Mouse (Mus musculus): ENCODE measurements at regions not wholly inside any gene's neighbourhood (a gene's known extent, or its start where the extent isn't known, plus 50 kb on each side); places are given as distances from the start of the nearest gene placed in this dataset.

GRCm38 (mm10) chr12:21479251-21479650, 61.8 kb upstream of the Ywhaq start:
- in situ Hi-C loops (cut with MboI; ENCODE audit: low pct_ligation_motif_present, low pct_unique_long_range_greater_than_20kb, low sequenced_read_pairs), result no loop called here
- H3K4me2 ChIP-seq (ENCODE audit: insufficient read depth, low read depth, poor library complexity, severe bottlenecking), result no peak overlapping the region
- dilution Hi-C loops (cut with MboI; ENCODE audit: extremely low pct_ligation_motif_present, extremely low pct_unique_long_range_greater_than_20kb, low sequenced_read_pairs), result no loop called here

GRCm38 (mm10) chr12:21476516-21476915, 59.1 kb upstream of the Ywhaq start:
- H3K9me3 ChIP-seq (replicated peaks; ENCODE audit: low read length), result no peaks in the 10 kb centered on the region
- no peaks in the 10 kb centered on the region for H3K36me3 ChIP-seq (replicated peaks in 1 of 2; ENCODE audit: control insufficient read depth in 1 of 2, insufficient read depth in 1 of 2, low read length in 1 of 2)
- H3K4me2 ChIP-seq (ENCODE audit: insufficient read depth, low read depth, poor library complexity, severe bottlenecking), result 0 out of 2 replicates have a peak overlapping the region, but pooled peaks have one; percentile 27
- peaks cover 8 to 26% of the 10 kb centered on the region in 2 experiments for H3K4me1 ChIP-seq (ENCODE audit: control insufficient read depth in 1 of 2, insufficient read depth in 2 of 2)
- no peaks in the 10 kb centered on the region for H3K79me2 ChIP-seq (replicated peaks; ENCODE audit: control insufficient read depth, extremely low read depth, insufficient read depth, poor library complexity, severe bottlenecking)
- H3K9ac ChIP-seq (ENCODE audit: insufficient read depth, low read depth), result no peak overlapping the region
- in situ Hi-C loops (cut with MboI; ENCODE audit: low pct_ligation_motif_present, low pct_unique_long_range_greater_than_20kb, low sequenced_read_pairs), result no loop called here
- dilution Hi-C loops (cut with MboI; ENCODE audit: extremely low pct_ligation_motif_present, extremely low pct_unique_long_range_greater_than_20kb, low sequenced_read_pairs), result no loop called here
- no peak overlapping the region for H3K4me3 ChIP-seq (replicated peaks in 1 of 3; ENCODE audit: low read depth in 2 of 3, low read length in 2 of 3, poor library complexity in 1 of 3)
- no peak for TF ChIP-seq CHD2 (IDR thresholded peaks at IDR 0.05; ENCODE audit: low read length)
- TF ChIP-seq USF1 (IDR thresholded peaks at IDR 0.05; ENCODE audit: low read depth, low read length), result no peak
- no peak for TF ChIP-seq MAFK (IDR thresholded peaks at IDR 0.05; ENCODE audit: insufficient replicate concordance, low read length)
- TF ChIP-seq BHLHE40 (IDR thresholded peaks at IDR 0.05; ENCODE audit: low read depth, low read length), result no peak
- no peak for TF ChIP-seq USF2 (conservative IDR thresholded peaks at IDR 0.05; ENCODE audit: low read depth, low read length)
- no peak for TF ChIP-seq KAT2A (IDR thresholded peaks at IDR 0.05; ENCODE audit: insufficient replicate concordance, low read length)
- TF ChIP-seq GABPA (IDR thresholded peaks at IDR 0.05; ENCODE audit: insufficient replicate concordance, low read depth, low read length), result no peak
- no peak for TF ChIP-seq ETS1 (conservative IDR thresholded peaks at IDR 0.05; ENCODE audit: low read depth, low read length)
- TF ChIP-seq RAD21 (IDR thresholded peaks at IDR 0.05; ENCODE audit: low read depth, low read length), result no peak
- TF ChIP-seq SIN3A (IDR thresholded peaks at IDR 0.05; ENCODE audit: low read length), result no peak
- TF ChIP-seq TBP (conservative IDR thresholded peaks at IDR 0.05; ENCODE audit: low read depth, low read length), result no peak
- TF ChIP-seq ELF1 (IDR thresholded peaks at IDR 0.05; ENCODE audit: low read depth, low read length), result no peak
- no peak for TF ChIP-seq IRF4 (IDR thresholded peaks at IDR 0.05; ENCODE audit: low read depth, low read length)
- no peak for TF ChIP-seq UBTF (IDR thresholded peaks at IDR 0.05; ENCODE audit: low read depth, low read length)
- TF ChIP-seq ZMIZ1 (IDR thresholded peaks at IDR 0.05; ENCODE audit: low read depth, low read length), result no peak
- no peak for DNase-seq (ENCODE audit: extremely low read depth)
- no peak overlapping the region for H3K27ac ChIP-seq (ENCODE audit: insufficient read depth, low read depth)
- no peaks in the 10 kb centered on the region for H3K27me3 ChIP-seq (replicated peaks)

More at GRCm38 (mm10) chr12:21479251-21479650, 61.8 kb upstream of the Ywhaq start:
- no peak for TF ChIP-seq MYC (IDR thresholded peaks at IDR 0.05; ENCODE audit: low read depth, low read length)
- TF ChIP-seq CTCF (conservative IDR thresholded peaks at IDR 0.05 in 1 of 2, IDR thresholded peaks at IDR 0.05 in 1 of 2; ENCODE audit: low read depth in 2 of 2, low read length in 2 of 2), result no peak
- no peak for TF ChIP-seq USF2 (conservative IDR thresholded peaks at IDR 0.05; ENCODE audit: low read depth, low read length)
- no peak for TF ChIP-seq TCF12 (IDR thresholded peaks at IDR 0.05; ENCODE audit: low read depth, low read length)
- no peak for TF ChIP-seq MXI1 (IDR thresholded peaks at IDR 0.05; ENCODE audit: low read depth, low read length)
- TF ChIP-seq ZC3H11A (IDR thresholded peaks at IDR 0.05; ENCODE audit: low read depth, low read length), result no peak
- TF ChIP-seq E2F4 (IDR thresholded peaks at IDR 0.05; ENCODE audit: insufficient replicate concordance, low read depth, low read length), result no peak
- TF ChIP-seq PAX5 (IDR thresholded peaks at IDR 0.05; ENCODE audit: low read length), result no peak
- Histone ChIP-seq H3K27ac (ENCODE audit: insufficient read depth, low read depth) (no peak overlapping the region), H3K27me3 (replicated peaks) (no peaks in the 10 kb centered on the region), H3K9me3 (replicated peaks; ENCODE audit: low read length) (peaks cover under 1% of the 10 kb centered on the region), H3K9ac (ENCODE audit: insufficient read depth, low read depth) (no peak overlapping the region), H3K36me3 (replicated peaks in 1 of 2; ENCODE audit: control insufficient read depth in 1 of 2, insufficient read depth in 1 of 2, low read length in 1 of 2) (no peaks in the 10 kb centered on the region), H3K4me3 (replicated peaks in 1 of 3; ENCODE audit: low read depth in 2 of 3, low read length in 2 of 3, poor library complexity in 1 of 3) (no peak overlapping the region), H3K4me1 (ENCODE audit: control insufficient read depth in 1 of 2, insufficient read depth in 2 of 2) (peaks cover 8 to 18% of the 10 kb centered on the region in 2 experiments), H3K79me2 (replicated peaks; ENCODE audit: control insufficient read depth, extremely low read depth, insufficient read depth, poor library complexity, severe bottlenecking) (no peaks in the 10 kb centered on the region)
- DNase-seq (ENCODE audit: extremely low read depth), result no peak

Measured in CH12.LX (cell line).